8 mouse cellular contexts compared by ENCODE assay signal in genomic region chr7:37336171-37336850, GRCm38 (mm10).
A peak's percentile ranks its signal among the peaks of the same experiment; 100 is the strongest.
DNase-seq lines count a peak whose midpoint lies in the region; ATAC-seq and TF ChIP-seq lines count a peak whose summit lies in the region.
"Had no signal": no experiment of that assay in that cellular context is flagged by ENCODE, and none has a peak within 500 bp of the region (broad histone marks: within the 10 kb centered on the region; RNA-seq: fewer than 3 reads in every experiment).

No protein-coding gene starts in this region.

- peak overlapping the region; percentile 76 for H3K4me2 ChIP-seq in lung, embryonic 14.5 days
- H3K4me2 ChIP-seq in forebrain, embryonic 14.5 days (ENCODE audit: low read length), result peak overlapping the region; percentile 62
- H3K4me2 ChIP-seq in limb, embryonic 12.5 days, result peak overlapping the region; percentile 74
- H3K4me2 ChIP-seq in stomach, embryonic 14.5 days (replicated peaks; ENCODE audit: low read depth, low read length), result peak overlapping the region; percentile 65

- no peak for ATAC-seq in lung, embryonic 14.5 days (ENCODE audit: insufficient read depth)
- peak; percentile 41; the same call in 1 of the 2 replicates for ATAC-seq in forebrain, embryonic 14.5 days
- no peak for ATAC-seq in limb, embryonic 12.5 days (ENCODE audit: insufficient number of reproducible peaks, insufficient read depth, low FRiP score, low TSS enrichment, low read depth)
- ATAC-seq in stomach, embryonic 14.5 days (ENCODE audit: insufficient number of reproducible peaks, insufficient read depth, low FRiP score, low read depth), result no peak

- intact Hi-C loops in left cerebral cortex, postnatal 14 days (cut with DNase I), result loop anchor here (5.0 to 10.0 kb wide), 3 partner anchors 312 to 472 kb away; no protein-coding TSS in a partner anchor

- H3K36me3 ChIP-seq in lung, embryonic 14.5 days (ENCODE audit: insufficient read depth), result no peaks in the 10 kb centered on the region
- no peaks in the 10 kb centered on the region for H3K36me3 ChIP-seq in forebrain, embryonic 14.5 days (ENCODE audit: control insufficient read depth, insufficient read depth, low read length)
- no peaks in the 10 kb centered on the region for H3K36me3 ChIP-seq in limb, embryonic 12.5 days
- H3K36me3 ChIP-seq in stomach, embryonic 14.5 days (ENCODE audit: control insufficient read depth, insufficient read depth, low read length), result no peaks in the 10 kb centered on the region

- H3K4me1 ChIP-seq in lung, embryonic 14.5 days (ENCODE audit: insufficient read depth), result peaks cover 16% of the 10 kb centered on the region; the same call in 1 of the 2 replicates
- no peaks in the 10 kb centered on the region for H3K4me1 ChIP-seq in lung, adult 2 months (ENCODE audit: control insufficient read depth, insufficient read depth, low read length)
- H3K4me1 ChIP-seq in forebrain, embryonic 14.5 days (ENCODE audit: control insufficient read depth, insufficient read depth, low read length), result peaks cover 23% of the 10 kb centered on the region
- H3K4me1 ChIP-seq in limb, embryonic 12.5 days (replicated peaks), result peaks cover 47% of the 10 kb centered on the region
- peaks cover 13% of the 10 kb centered on the region; the same call in 1 of the 2 replicates for H3K4me1 ChIP-seq in stomach, embryonic 14.5 days (ENCODE audit: control insufficient read depth, insufficient read depth, low read length)

- peak overlapping the region; percentile 45 for H3K9ac ChIP-seq in lung, embryonic 14.5 days
- peak overlapping the region; percentile 55; the same call in 1 of the 2 replicates for H3K9ac ChIP-seq in forebrain, embryonic 14.5 days (ENCODE audit: low read length)
- H3K9ac ChIP-seq in limb, embryonic 12.5 days (replicated peaks), result peak overlapping the region; percentile 19; the same call in 1 of the 2 replicates
- H3K9ac ChIP-seq in stomach, embryonic 14.5 days (replicated peaks; ENCODE audit: low read depth, low read length), result peak overlapping the region; percentile 29; the same call in 1 of the 2 replicates

- H3K4me3 ChIP-seq in lung, embryonic 14.5 days (ENCODE audit: low read depth, low read length), result peak overlapping the region; percentile 37
- H3K4me3 ChIP-seq in lung, adult 2 months (replicated peaks; ENCODE audit: extremely low read depth, low read depth, low read length), result no peak overlapping the region
- peak overlapping the region; percentile 26 for H3K4me3 ChIP-seq in forebrain, embryonic 14.5 days (ENCODE audit: low read depth, low read length)
- peak overlapping the region; percentile 40 for H3K4me3 ChIP-seq in limb, embryonic 12.5 days (replicated peaks)
- peak overlapping the region; percentile 32 for H3K4me3 ChIP-seq in stomach, embryonic 14.5 days (ENCODE audit: low read depth, low read length)

- TF ChIP-seq CTCF in lung, embryonic 14.5 days (IDR thresholded peaks at IDR 0.05; ENCODE audit: low read depth), result no peak
- no peak for TF ChIP-seq CTCF in lung, adult 2 months (IDR thresholded peaks at IDR 0.05; ENCODE audit: insufficient read depth, low read length)

- no peak for TF ChIP-seq POLR2A in lung, adult 2 months (IDR thresholded peaks at IDR 0.05; ENCODE audit: borderline replicate concordance, extremely low read depth, low read depth, low read length)

- WGBS in lung, embryonic 14.5 days, result 17% methylated on average over 12 of the region's 12 CpGs
- 23% methylated on average over 12 of the region's 12 CpGs for WGBS in lung, adult 2 months
- 2% methylated on average over 12 of the region's 12 CpGs for WGBS in forebrain, embryonic 14.5 days
- 11% methylated on average over 12 of the region's 12 CpGs for WGBS in limb, embryonic 12.5 days
- WGBS in stomach, embryonic 14.5 days, result 14% methylated on average over 12 of the region's 12 CpGs

- H3K27ac ChIP-seq in lung, embryonic 14.5 days (ENCODE audit: low read depth), result no peak overlapping the region
- peak overlapping the region; percentile 70; the same call in 1 of the 2 replicates for H3K27ac ChIP-seq in forebrain, embryonic 14.5 days (ENCODE audit: low read depth, low read length)
- H3K27ac ChIP-seq in limb, embryonic 12.5 days, result peak overlapping the region; percentile 89; the same call in 1 of the 2 replicates
- H3K27ac ChIP-seq in stomach, embryonic 14.5 days (ENCODE audit: low read length), result no peak overlapping the region; the same call in 1 of the 2 replicates

- no peaks in the 10 kb centered on the region for H3K9me3 ChIP-seq in lung, embryonic 14.5 days (ENCODE audit: low read depth, low read length)
- H3K9me3 ChIP-seq in forebrain, embryonic 14.5 days (replicated peaks; ENCODE audit: control insufficient read depth, low read length), result no peaks in the 10 kb centered on the region
- no peaks in the 10 kb centered on the region for H3K9me3 ChIP-seq in limb, embryonic 12.5 days
- no peaks in the 10 kb centered on the region for H3K9me3 ChIP-seq in stomach, embryonic 14.5 days (ENCODE audit: control insufficient read depth, low read depth, low read length)

- no peak for DNase-seq in lung, embryonic 14.5 days
- no peak for DNase-seq in lung, adult 2 months
- DNase-seq in forebrain, embryonic 14.5 days (ENCODE audit: low spot score), result peak; percentile 51
- no peak for DNase-seq in left cerebral cortex, postnatal 14 days (ENCODE audit: low spot score in 2 of 2)
- DNase-seq in embryo, embryonic 11 days, result no peak
- DNase-seq: kidney, postnatal 14 days had no signal

- H3K27me3 ChIP-seq in lung, embryonic 14.5 days (ENCODE audit: insufficient read depth, low read length), result peaks cover 3% of the 10 kb centered on the region; the same call in 1 of the 2 replicates
- H3K27me3 ChIP-seq in forebrain, embryonic 14.5 days (replicated peaks; ENCODE audit: control insufficient read depth, insufficient read depth, low read length), result no peaks in the 10 kb centered on the region
- peaks cover 6% of the 10 kb centered on the region; the same call in 1 of the 2 replicates for H3K27me3 ChIP-seq in limb, embryonic 12.5 days
- H3K27me3 ChIP-seq in stomach, embryonic 14.5 days (ENCODE audit: control insufficient read depth, insufficient read depth, low read length), result no peaks in the 10 kb centered on the region

Comparison
In these comparisons a context has a peak if more than half of its experiments do, and no peak if none do; other contexts are left out.
1. H3K27ac ChIP-seq: peak in forebrain, embryonic 14.5 days (single experiment) and limb, embryonic 12.5 days (single experiment); none in lung, embryonic 14.5 days (single experiment) and stomach, embryonic 14.5 days (single experiment).
2. Peak in every context shown above with its lines, with median percentiles within 50 percentile points of each other: H3K4me2 ChIP-seq and H3K9ac ChIP-seq.